Mouse (Mus musculus): ENCODE data around the gene Mpp3.

- TF ChIP-seq CTCF (IDR thresholded peaks at IDR 0.05; ENCODE audit: low read depth) (peak; percentile 94), EP300 (IDR thresholded peaks at IDR 0.05; ENCODE audit: low read depth) (no peak)
These were observed 42.3 kb downstream of the Mpp3 start for GRCm38 (mm10) chr11:101985990-101986389.
